Mouse (Mus musculus) olfactory bulb, adult 2 months (tissue): ENCODE data around the gene Homer3.

Experiments
- CTCF ChIP-seq: fragments of 200-500 bp; IDR thresholded peaks from 2 replicates; pipeline ENCODE4 v1.5.1; 2012; ENCODE audit warnings: low read depth, mild to moderate bottlenecking, low read length, moderate library complexity; ENCODE audit not compliant: insufficient read depth
- POLR2A ChIP-seq: fragments of 200-500 bp; IDR thresholded peaks from 2 replicates; pipeline ENCODE4 v1.6.1; 2012; ENCODE audit warnings: mild to moderate bottlenecking, low read depth, low read length, moderate library complexity; ENCODE audit not compliant: insufficient read depth

GRCm38 (mm10) chr8:70237842-70238241 lies 44.8 kb upstream of the Homer3 start:
- no peak for TF ChIP-seq CTCF
- TF ChIP-seq POLR2A = no peak
